Mouse (Mus musculus): ENCODE measurements at regions not wholly inside any gene's neighbourhood (a gene's known extent, or its start where the extent isn't known, plus 50 kb on each side); places are given as distances from the start of the nearest gene placed in this dataset.

GRCm38 (mm10) chr16:62322809-62323208, 463.8 kb downstream of the Nsun3 start:
- no peak for DNase-seq (ENCODE audit: low spot score)
- Histone ChIP-seq H3K4me3 (no peak overlapping the region), H3K36me3 (no peaks in the 10 kb centered on the region), H3K9me3 (replicated peaks) (no peaks in the 10 kb centered on the region), H3K27me3 (ENCODE audit: low read depth, poor library complexity, severe bottlenecking) (no peaks in the 10 kb centered on the region), H3K4me1 (no peaks in the 10 kb centered on the region), H3K27ac (replicated peaks) (no peak overlapping the region)
- 83% methylated on average over 1 of the region's 1 CpGs for WGBS

GRCm38 (mm10) chr16:62288948-62289347, 497.7 kb downstream of the Nsun3 start:
- Histone ChIP-seq H3K4me3 (no peak overlapping the region), H3K27me3 (ENCODE audit: low read depth, poor library complexity, severe bottlenecking) (no peaks in the 10 kb centered on the region), H3K4me1 (no peaks in the 10 kb centered on the region), H3K36me3 (no peaks in the 10 kb centered on the region), H3K9me3 (replicated peaks) (no peaks in the 10 kb centered on the region), H3K27ac (replicated peaks) (no peak overlapping the region)
- no peak for DNase-seq (ENCODE audit: low spot score)
- 66% methylated on average over 3 of the region's 3 CpGs for WGBS

Measured in midbrain, embryonic 10.5 days (tissue).